Mouse (Mus musculus): ENCODE data around the gene B4galt4.
"Not testable (repeated sequence)": the region's sequence is repeated elsewhere in the genome, so short reads cannot be mapped to it uniquely, and the experiment has no call there.

B4galt4 gene

GRCm38 (mm10) chr16:38771145-38771544 is 29.1 kb downstream of the B4galt4 start:
- DNase-seq, result no peak

DNA sequence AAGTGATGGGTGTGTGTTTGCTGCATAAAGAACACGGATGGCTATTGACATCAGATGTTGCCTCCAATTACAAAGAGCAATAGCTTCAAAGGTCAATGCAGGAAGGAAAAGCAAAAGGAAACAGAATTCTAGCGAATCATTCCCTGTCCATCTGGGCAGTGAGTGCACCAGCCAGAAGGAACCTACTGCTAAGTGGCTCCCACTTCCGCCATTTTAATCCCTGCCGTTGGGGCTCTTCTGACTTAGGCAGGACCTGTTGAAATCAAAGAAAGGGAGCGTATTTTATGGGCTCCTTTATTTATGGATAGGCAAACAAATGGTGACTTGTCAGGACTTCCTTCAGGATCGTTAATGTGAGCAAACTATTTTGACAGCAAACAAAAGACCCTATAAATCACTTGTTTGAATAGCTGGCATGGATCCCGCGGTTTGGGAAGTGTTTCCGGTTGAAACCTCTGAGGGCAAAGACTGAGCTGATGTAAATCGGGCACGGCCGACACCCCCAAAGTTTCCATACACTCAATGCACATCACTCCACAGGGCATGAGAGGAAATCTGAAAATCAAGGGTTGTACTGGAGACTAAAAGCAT is 30.9 kb downstream of the B4galt4 start:
- DNase-seq, result peak in 1 of 2 experiments; percentile 27

DNA sequence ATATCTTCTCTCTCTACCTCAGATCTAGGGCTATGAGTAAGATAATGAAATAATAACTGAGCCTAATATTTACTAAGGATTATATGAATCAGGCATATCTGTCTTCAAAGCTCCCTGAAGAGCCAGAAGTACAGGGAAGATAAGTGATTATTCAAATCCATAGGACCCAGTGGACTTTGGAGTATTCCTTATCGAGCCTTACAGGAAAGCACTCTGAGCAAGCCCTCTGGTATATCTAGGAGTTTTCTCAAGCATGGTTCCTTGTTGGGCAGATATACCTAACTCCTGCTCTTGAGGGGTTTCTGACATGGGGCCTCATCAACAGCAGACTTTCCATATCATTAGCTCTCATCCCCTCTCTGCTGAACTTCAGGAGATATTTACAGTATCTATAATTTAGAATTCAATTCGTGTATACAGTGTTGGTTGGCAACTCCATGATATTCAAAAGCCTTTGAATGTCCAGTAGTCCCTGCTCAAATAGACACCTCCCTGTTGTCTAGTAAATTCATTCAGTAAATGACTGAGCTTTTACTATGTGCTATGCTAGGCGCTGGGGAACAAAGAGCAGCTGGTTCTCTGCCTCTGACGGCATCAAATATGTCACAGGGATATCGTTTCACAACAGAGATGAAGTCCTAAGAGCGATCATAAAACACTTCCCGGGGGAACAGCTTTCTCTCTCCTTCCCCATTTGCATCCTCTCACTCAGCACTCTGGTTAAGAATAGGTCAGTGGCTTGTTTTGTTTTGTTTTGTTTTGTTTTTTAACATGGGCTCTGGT is 33.1 kb downstream of the B4galt4 start:
- DNase-seq, result no peak

GRCm38 (mm10) chr16:38776342-38776741 is 34.3 kb downstream of the B4galt4 start:
- DNase-seq, result no peak

- no peak for DNase-seq
Observed at GRCm38 (mm10) chr16:38780960-38781572, 39.0 kb downstream of the B4galt4 start.

- DNase-seq, result no peak
Observed at GRCm38 (mm10) chr16:38781946-38782345, 39.9 kb downstream of the B4galt4 start.

DNA sequence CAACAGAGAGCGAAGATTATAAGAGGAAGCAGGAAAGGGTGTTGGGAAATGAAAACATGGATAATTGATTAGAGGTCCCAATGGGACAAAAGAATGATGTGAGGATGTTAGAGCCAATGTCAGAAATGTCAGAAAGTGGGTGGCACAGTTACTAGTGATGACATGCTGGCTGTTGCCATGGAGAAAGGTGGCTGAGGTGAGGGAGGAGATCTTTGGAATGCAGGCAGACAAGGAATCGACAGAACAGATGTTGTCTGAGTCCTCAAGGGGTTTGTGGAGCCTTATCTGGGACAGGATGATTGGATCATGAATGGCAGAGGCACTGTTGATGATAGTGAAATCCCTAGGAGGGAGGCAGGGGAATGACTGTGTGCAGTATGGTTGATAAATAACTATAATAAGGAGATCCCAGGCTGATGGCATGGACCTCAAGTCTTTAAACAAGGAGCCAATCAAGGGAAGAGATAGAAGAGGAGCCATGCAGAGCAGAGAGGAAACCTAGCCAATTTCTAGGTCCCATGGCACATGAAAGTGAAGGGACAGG is 40.5 kb downstream of the B4galt4 start:
- no peak for DNase-seq

DNA sequence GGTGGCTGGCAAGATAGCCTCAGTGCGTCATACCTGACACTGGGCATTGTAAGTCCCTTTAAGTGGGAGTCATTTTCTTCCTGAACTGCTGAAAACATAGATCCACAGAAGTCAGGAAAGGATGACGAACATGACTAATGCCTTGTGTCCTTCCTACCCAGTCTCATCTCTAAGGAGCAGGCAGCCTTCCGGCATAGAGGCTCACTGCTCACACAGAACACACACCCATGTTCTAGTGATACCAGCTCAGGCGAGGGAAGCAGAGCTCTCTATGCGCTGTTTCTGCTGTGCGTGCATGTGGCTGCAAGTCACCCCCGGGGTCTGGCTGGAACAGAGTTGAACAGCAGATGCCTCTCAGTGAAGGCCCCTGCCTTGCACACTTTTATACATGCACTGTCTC is 43.2 kb downstream of the B4galt4 start:
- no peak for DNase-seq

- no peak for DNase-seq
Observed at GRCm38 (mm10) chr16:38789016-38789415, 47.0 kb downstream of the B4galt4 start.

DNA sequence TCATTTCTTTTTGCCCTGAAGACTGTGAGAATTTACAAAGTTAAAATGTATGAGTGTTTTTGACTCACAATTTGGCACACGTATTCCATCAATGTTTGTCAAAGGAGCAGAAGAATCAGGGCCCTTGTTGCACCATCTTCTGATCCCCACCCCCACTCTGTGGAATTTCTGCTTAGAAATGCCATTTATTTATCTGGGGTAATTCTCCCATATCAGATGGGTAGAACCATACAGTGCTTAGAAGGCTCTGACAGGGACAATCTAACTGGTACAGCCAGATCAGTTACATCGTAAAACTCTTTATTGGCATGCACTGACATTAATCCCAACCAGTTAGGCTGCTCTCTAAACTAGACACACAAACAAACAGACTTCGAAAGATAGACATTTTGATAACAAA is 47.9 kb downstream of the B4galt4 start:
- no peak for DNase-seq

DNA sequence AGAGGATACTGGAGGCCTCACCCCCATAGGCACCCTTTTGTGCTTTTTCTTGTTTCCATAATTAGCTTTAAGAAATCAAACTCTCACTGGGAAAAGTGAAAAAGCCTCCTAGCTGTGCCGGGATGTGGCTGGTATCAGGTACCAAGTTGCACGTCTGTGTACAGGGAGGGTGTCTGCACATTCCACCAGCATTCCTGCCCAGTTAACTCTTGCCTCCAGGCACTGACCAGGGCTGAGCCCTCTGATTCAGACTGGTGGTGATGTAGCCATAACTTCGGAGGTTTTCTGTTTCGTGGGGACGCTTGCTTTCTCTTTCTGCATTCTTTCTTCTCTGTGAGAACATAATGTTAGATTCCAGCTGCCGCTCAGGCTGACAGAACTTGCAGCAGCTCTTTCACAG is 51.1 kb downstream of the B4galt4 start:
- DNase-seq, result no peak

- DNase-seq, result no peak
Observed at GRCm38 (mm10) chr16:38798957-38799450, 56.9 kb downstream of the B4galt4 start.

DNA sequence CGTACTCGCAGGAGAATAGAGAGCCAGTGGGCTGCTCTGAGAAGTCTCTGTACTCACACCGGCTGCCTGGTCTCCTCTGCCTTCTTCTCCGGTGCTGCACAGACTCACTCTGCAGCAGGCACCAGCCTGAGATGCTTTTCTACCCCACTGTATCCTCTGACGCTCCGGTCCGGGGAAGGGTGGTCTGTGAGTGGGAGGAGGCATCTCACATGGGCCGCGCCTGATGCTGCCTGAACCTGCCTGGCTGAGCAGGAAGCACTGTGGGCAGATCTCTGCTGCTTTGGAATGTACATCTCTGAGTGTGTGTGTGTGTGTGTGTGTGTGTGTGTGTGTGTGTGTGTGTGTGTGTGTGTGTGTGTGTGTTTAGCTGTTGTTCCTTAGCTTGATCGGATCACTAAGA is 58.0 kb downstream of the B4galt4 start, which contains the start of gene Upk1b:
TSS of gene Upk1b (minus strand) at position 238 of the 400 bp plus-strand sequence.
- DNase-seq, result no peak

DNA sequence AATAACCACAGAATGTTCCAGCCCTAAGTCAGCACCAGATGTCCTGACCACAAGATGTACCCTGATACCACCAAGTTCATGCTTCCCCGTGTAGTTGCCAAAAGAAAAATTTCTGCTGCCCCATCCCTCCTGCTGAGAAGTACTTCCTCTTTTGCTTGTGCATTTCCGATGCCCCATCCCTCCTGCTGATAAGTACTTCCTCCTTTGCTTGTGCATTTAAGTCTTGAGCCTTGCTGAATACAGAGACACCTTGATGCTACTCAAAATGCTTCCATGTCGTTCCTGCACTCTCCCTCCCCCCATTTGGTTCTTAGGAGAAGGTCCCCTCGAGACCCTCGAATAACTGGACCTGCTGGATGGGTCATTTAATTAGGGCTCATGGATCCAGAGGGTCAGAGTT is 65.7 kb downstream of the B4galt4 start:
- DNase-seq, result not testable (repeated sequence)

DNA sequence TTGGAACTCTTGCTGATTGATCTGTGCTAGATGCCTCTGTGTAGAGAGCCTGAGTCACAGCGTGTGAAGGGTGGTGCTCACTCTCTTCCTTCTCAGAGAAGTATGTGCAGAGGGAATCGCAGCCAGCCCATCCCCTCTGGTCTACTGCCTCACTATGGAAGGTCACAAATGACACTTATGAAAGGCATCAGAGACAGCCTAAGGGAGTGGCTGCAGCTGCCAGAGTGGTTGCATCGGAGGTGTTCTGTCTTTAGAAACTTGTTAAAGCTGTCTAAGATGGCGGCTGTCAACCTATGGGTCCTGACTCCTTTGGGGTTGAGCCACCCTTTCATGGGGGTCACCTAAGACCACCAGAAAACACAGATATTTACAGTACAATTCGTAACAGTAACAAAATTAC is 68.1 kb downstream of the B4galt4 start:
- DNase-seq, result no peak

GRCm38 (mm10) chr16:38812521-38812920 is 70.5 kb downstream of the B4galt4 start:
- DNase-seq, result peak; percentile 71 to 77
